Mouse (Mus musculus): Measurements from ENCODE around the gene Idi1.
"Not testable (repeated sequence)": the region's sequence is repeated elsewhere in the genome, so short reads cannot be mapped to it uniquely, and the experiment has no call there.

Idi1 gene

GRCm38 (mm10) chr13:8885445-8886184 lies at the start of gene Idi1:
Idi1 (plus strand) TSS chr13:8885501.
- DNase-seq (ENCODE audit: low spot score in 2 of 2) = peak; percentile 98

DNA sequence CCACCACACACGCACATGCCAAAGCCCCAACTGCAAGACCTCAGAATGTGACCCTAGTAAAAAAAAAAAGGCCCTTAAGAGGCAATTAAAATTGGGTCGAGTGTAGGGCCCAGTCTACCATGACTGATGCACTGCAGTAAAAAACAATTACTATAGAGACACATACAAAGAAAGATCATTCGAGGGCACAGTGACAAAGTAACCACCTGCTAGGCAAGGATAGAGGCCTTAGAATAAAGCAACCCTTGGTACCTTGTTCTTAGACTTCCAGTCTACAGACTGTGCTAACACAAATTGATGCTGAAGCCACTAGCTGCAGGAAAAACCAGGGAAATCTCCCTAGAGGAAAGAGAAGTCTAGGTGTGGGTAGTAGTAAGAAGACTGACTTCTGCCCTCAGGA lies 46.9 kb upstream of the Idi1 start:
- DNase-seq (ENCODE audit: low spot score in 2 of 2) = no peak

DNA sequence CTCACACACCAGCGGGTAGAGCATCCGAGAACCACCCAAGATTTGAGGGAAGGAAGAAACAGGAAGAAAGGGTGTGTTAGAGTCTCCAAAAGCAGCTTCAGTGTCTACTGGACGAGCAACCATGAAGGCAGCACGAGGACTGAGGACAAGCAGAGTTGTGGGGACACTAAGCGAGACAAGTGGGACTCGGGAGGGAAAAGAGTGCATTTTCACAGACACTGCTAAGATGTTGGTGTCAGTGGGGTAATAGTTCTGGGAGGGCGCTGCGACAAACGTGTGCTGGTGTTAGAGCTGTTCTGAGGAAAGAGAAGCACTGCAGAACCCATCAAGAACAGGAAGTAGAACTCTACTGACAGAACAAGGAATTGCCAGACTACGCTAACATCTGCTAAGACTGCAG lies 46.2 kb upstream of the Idi1 start:
- DNase-seq (ENCODE audit: low spot score in 2 of 2) = no peak

DNA sequence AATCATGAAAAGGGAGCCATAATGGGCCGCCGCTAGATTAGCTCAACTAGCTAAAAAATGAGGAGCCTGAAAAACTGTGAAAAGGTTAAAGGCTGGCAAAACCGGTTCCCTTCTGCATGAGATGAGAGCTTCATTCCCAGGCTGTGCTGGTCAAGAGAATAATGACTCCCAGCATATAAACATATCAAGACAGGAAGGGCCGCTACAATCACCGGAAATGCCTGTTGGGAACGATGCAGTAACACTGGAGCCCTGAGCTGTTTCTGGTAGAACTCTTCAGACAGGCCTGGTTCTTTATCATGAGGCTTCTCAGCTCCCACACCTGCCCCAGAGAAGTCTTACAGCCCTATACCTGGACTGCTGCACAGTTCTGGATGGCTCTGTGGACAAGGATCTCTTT lies 45.4 kb upstream of the Idi1 start:
- DNase-seq (ENCODE audit: low spot score in 2 of 2) = no peak

DNA sequence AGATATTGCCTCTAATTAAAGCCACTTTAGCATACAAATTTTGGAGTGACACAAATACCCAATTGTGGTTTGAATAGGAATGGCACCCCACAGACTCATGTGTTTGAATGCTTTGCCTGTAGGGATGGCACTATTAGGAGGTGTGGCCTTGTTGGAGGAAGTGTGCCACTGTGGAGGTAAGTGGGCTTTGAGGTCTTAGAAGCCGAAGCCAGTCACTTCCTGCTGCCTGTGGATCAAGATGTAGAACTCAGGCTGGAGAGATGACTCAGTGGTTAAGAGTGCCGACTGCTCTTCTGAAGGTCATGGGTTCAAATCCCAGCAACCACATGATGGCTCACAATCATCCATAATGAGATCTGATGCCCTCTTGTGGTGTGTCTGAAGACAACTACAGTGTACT lies 44.4 kb upstream of the Idi1 start:
- DNase-seq (ENCODE audit: low spot score in 2 of 2) = no peak

GRCm38 (mm10) chr13:8841846-8842245 lies 43.5 kb upstream of the Idi1 start:
- not testable (repeated sequence) for DNase-seq (ENCODE audit: low spot score in 2 of 2)

DNA sequence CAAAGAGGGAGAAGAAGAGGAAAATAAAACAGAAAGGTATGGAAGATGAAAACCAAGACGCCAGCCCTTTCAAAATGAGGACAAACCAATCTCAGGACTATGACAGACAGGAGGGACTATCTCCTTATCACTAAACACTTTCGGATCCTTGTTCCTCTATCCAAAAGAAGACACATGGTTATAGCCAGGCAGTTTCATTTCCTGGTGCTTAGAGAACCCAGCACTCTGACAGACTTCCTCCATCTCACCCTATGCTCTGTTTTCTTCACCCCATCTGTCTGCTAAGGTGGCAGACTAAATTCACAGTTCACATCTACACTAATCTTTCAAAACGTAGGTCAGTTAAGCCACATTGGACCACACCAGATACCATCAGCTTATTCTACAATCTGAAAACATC lies 43.0 kb upstream of the Idi1 start:
- DNase-seq (ENCODE audit: low spot score in 2 of 2) = no peak

DNA sequence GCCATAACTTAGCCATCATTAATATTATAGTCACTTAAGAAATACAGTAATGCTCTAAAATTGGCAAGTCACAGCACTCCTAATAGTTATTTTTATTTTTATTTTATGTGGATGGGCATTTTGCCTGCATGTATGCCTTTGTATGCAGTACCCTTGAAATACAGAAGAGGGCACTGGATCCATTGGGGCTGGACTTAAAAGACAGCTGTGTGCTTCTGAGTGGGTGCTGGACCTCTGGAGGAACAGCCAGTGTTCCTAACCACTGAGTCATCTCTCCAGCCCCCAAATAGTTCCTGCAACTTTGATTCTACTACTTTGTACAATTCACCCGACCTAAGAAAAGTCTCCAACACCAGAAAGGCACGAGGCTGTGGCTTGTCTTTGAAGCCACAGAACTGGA lies 37.6 kb upstream of the Idi1 start:
- no peak for DNase-seq (ENCODE audit: low spot score in 2 of 2)

DNA sequence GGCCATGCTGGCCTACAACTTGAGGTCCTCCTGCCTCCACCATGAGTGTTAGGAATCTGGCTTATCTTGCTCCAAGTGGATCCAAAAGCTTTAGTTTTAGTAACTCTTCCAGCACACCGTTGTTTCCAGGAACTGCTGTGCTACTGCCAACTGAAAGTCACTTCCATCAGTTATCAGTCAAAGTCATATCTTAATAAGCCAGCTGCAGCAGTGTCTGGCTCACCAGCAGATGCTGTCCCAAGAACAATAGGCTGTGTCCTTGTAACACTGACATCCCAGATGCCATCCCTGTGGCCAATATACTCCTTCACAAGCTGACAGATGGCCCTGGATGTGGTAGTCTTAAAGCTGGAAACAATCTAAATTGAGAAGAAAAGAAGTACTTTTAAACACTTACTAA lies 36.0 kb upstream of the Idi1 start:
- no peak for DNase-seq (ENCODE audit: low spot score in 2 of 2)

DNA sequence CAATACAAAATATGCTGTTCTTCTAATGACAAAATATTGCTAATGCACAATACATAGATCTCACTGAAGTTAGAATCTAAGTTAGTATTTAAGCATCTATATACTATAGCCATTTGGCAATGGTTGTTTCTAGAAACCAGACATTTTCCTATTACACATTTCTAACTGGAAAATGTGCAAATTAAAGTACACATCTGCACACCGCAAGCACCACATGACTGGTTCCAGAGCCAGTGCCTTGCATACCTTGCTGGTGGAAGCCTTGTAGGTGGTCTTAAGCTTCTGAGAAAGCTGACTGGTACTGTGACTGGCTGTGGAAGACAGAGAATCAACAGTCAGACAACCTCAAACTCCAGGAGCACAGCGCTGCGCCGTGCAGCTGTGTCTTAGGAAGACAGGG lies 31.9 kb upstream of the Idi1 start:
- DNase-seq (ENCODE audit: low spot score in 2 of 2) = no peak

DNA sequence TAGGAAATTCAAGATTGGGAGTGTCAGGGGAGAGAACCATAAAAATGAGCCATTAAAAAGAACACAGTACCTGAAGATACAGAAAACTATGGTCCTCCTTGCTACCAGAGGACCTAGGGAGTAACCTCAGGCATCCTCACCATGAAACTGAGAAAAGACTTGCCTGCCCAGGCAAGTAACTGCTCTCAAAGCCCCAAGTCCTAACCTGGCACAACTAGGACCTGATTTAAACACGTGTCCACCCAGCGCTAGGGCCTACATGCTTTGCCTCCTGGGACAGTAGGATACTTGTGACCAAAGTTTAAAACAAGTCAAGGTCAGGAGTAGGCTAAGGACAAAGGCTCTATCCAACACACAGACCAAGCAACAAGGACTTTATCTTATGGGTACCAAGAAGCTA lies 30.5 kb upstream of the Idi1 start:
- no peak for DNase-seq (ENCODE audit: low spot score in 2 of 2)

DNA sequence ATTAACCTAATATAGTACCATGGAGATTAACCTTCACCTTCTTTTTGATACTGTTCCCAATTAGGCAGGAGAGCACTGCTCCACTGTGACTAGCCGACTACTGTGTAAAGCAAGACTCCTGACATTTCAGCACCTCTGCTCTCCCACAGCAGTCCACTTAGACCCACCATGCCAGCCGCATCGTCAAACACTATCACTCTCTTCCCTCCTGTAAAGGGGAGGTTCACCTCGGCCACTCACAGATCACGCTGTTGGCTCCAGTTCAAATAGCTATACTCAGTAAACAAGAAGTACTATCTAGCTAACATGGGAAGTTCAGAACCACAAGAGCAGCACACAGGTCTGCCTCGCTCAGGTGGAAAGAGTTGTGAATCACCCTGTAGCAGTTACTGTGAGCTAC lies 26.8 kb upstream of the Idi1 start:
- no peak for DNase-seq (ENCODE audit: low spot score in 2 of 2)

GRCm38 (mm10) chr13:8860861-8861260 lies 24.4 kb upstream of the Idi1 start:
- DNase-seq (ENCODE audit: low spot score in 2 of 2) = no peak

DNA sequence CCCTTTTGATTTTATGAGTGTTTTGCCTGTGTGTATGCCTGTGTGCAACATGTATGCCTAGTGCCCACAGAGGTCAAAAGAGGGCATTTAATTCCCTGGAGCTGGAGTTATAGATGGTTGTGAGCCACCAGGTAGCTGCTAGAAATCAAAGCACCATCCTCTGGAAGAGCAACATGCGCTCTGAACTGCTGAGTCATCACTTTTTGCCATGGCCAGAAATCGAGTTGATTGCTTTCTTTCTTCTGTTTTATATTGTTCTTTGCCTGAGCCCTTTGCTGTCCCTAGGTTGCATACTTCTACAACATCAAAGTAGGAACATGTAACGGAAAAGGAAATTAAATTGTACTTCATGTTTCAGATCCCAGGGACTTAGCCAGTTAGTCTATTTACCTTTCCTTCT lies 20.3 kb upstream of the Idi1 start:
- DNase-seq (ENCODE audit: low spot score in 2 of 2) = no peak

GRCm38 (mm10) chr13:8866612-8867011 lies 18.7 kb upstream of the Idi1 start:
- DNase-seq (ENCODE audit: low spot score in 2 of 2) = no peak

GRCm38 (mm10) chr13:8869578-8870157 lies 15.6 kb upstream of the Idi1 start:
- DNase-seq (ENCODE audit: low spot score in 2 of 2) = no peak

DNA sequence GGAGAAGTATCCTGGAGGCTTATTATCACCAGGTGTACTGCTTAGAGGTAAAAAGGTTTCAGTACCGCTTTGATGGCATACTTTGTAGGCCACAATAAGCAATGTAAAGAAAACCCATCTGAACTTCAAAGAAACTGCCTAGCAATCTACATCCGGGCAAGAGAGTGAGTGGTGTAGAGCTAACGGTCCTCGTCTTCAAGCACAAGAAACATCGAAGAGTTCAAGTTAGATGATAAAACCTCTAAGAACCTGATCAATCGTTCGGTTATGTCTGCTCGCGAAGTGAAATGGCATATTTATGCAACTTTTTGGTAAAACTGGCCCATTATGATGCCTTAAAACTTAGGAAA lies 15.2 kb upstream of the Idi1 start:
- no peak for DNase-seq (ENCODE audit: low spot score in 2 of 2)

DNA sequence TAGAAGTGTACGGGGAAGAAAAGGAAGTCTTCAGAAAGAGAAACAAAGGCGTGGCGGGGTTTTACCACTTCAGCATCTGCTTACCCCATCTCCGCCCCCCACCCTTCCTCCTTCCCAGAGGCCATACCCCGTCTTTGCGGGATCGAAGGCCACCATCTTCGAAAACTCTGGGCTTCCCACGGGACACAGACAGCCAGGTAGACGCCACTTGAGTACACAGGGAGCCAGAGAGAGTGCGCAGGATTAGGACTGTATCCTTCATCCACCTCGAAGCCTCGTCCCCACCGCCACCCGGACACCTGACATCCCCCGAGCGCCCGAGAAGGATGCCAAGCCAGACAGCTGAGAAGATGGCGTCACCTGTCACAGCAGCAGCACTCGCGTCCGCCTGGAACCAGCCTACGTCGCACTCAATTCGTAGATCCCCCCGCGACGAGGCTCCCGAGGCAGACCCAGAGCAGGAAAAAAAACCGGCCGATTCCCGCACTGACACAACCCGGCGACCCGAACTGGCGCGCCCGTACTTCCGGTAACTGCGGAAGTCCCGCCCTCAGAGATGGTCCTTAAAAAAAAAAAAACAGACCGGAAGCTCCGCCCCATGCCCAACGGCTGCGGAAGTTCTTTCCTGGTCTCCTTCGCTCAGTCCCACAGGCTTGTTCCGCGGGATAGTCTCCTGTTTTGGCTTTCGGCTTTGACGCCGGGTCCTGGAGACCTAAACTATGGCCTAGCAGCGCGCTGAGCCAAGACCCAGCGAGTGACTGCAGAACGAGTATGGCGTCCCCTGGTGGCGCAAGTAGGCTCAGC lies 14.6 kb upstream of the Idi1 start:
- DNase-seq (ENCODE audit: low spot score in 2 of 2) = peak; percentile 91 to 92

- DNase-seq (ENCODE audit: low spot score in 2 of 2) = no peak
These were observed 13.9 kb upstream of the Idi1 start, which contains the start of gene Wdr37 for GRCm38 (mm10) chr13:8871314-8871962. Wdr37 (minus strand) TSS chr13:8871909.

DNA sequence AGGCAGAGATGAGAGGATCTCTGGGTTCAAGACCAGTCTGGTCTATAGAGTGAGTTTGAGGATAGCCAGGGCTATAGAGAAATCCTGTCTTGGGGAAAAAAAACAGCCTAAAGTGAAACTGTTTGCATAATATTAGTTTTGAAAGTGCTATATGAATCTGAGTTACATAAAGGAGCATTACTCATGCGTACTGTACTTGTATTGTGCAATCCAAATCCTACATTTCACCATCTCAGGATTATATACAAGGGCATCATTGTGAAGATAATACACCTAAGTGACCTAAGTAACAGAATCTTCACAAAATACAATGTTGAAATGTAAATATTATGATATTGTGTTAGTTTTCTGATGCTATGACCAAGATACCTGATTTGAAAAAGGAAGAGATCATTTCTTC lies 11.5 kb upstream of the Idi1 start:
- DNase-seq (ENCODE audit: low spot score in 2 of 2) = no peak

DNA sequence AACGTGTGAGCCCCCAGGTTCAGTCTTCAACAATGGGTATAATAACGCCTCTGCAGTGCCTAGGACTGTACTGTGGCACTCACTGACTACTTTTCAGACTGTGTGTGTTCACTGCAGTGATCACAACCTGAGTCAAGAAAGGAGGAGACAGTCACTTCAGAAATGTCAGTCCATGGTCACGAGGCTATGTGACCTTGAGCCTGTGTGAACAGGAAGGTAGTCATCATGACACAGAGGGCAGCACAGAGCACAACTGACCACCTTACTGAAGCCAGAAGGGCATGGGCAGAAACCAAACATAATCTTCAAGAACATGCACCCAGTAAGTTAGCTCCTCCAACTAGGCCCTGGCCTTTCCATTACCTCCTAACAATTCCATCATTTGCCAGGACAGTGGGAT lies 3.7 kb upstream of the Idi1 start:
- no peak for DNase-seq (ENCODE audit: low spot score in 2 of 2)

- DNase-seq (ENCODE audit: low spot score in 2 of 2) = not testable (repeated sequence)
These were observed 1.4 kb upstream of the Idi1 start for GRCm38 (mm10) chr13:8883870-8884269.

DNA sequence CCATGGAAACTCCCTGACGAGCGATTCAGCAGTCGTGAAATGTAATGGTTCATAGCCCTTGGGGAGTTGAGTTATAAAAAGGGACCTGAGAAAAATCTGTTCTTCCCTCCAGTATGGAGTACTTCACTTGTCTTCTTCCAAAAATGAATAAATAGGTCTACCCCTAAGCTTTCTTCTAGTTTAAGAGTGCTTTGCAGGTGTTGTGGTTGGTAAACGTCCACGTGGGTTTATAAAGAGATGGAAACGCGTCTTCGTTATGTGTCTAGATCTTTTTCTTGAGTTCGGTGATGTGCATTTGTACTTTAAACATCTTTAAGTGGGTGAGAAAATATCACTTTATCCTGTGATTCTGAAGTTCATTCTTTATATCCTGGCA lies 872 bp downstream of the Idi1 start:
- DNase-seq (ENCODE audit: low spot score in 2 of 2) = no peak

All from spleen, postnatal 10 days (tissue).